Mouse (Mus musculus) MEL (cell line): ENCODE measurements at regions not wholly inside any gene's neighbourhood (a gene's known extent, or its start where the extent isn't known, plus 50 kb on each side); places are given as distances from the start of the nearest gene placed in this dataset.

Experiments
- CTCF ChIP-seq, 3 experiments: IDR thresholded peaks in 2 of 3; conservative IDR thresholded peaks in 1 of 3; 2 replicates each; pipeline ENCODE4 v1.5.1; 2011 to 2012; ENCODE audit warnings: low read length in 3 of 3, low read depth in 2 of 3, mild to moderate bottlenecking in 2 of 3, improper control_type of control experiment in 1 of 3, inconsistent platforms in 1 of 3, mixed read lengths in 1 of 3, moderate library complexity in 1 of 3; ENCODE audit not compliant: control insufficient read depth in 1 of 3, insufficient read depth in 1 of 3, poor library complexity in 1 of 3, severe bottlenecking in 1 of 3
- ELF1 ChIP-seq: IDR thresholded peaks from 2 replicates; pipeline ENCODE4 v1.6.1; 2014; ENCODE audit warnings: low read depth, mild to moderate bottlenecking, inconsistent platforms, low read length, improper control_type of control experiment, moderate library complexity
- MYB ChIP-seq: IDR thresholded peaks from 2 replicates; pipeline ENCODE4 v1.6.1; 2011; ENCODE audit warnings: mild to moderate bottlenecking, low read depth, low read length, improper control_type of control experiment
- POLR2AphosphoS5 ChIP-seq: IDR thresholded peaks from 2 replicates; pipeline ENCODE4 v1.6.1; 2012; ENCODE audit warnings: low read depth, borderline replicate concordance, mild to moderate bottlenecking, inconsistent platforms, low read length, moderate library complexity, mixed read lengths
- TCF12 ChIP-seq: IDR thresholded peaks from 2 replicates; pipeline ENCODE4 v1.6.1; 2014; ENCODE audit warnings: low read depth, mild to moderate bottlenecking, inconsistent platforms, low read length, improper control_type of control experiment, moderate library complexity

DNA sequence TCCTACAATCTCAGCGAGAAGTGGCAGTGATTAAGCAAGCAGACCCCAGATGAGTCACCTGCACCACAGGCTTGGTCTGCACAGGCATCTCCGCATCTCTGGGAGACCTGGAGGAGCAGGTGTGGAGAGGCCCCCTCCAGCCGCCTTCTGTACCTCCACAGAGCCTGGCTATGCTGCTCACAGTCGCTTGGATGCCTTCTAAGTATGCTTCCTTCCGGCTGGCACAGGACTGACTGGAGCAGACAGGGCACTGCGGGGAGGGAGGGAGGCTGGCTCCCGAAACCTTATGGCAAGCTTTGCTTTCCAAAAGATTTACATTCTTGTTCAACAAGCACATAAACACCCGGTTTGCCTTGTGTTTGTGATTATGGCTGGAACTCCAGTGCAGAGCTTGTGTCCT lies 107.3 kb downstream of the Irx2 start:
- no peak for TF ChIP-seq CTCF (IDR thresholded peaks at IDR 0.05 in 2 of 3, conservative IDR thresholded peaks at IDR 0.05 in 1 of 3; ENCODE audit: control insufficient read depth in 1 of 3, insufficient read depth in 1 of 3, low read depth in 2 of 3, low read length in 3 of 3, poor library complexity in 1 of 3, severe bottlenecking in 1 of 3)
- no peak for TF ChIP-seq POLR2AphosphoS5
- TF ChIP-seq ELF1, result no peak
- no peak for TF ChIP-seq TCF12
- TF ChIP-seq MYB, result no peak
